Mouse (Mus musculus) limb, embryonic 12.5 days (tissue): ENCODE results near the gene Pank4. TPM values are rescaled to one million over a fixed set of nuclear protein-coding genes. Genes with fewer than 3 reads are reported as not detected.

Experiments used
- ATAC-seq: fragments of 200-750 bp; cut with Nextera tagmentation; 2 replicates; pipeline ENCODE4 v1.8.0; 2017; ENCODE audit warnings: low read depth, moderate TSS enrichment; ENCODE audit not compliant: insufficient number of reproducible peaks, insufficient read depth, low FRiP score, low TSS enrichment
- H3K27ac ChIP-seq: fragments of 300-500 bp; sonication (generic); 2 replicates; pipeline ENCODE4 v1.5.1; 2016; ENCODE audit warnings: mild to moderate bottlenecking, moderate library complexity
- H3K27me3 ChIP-seq: fragments of 300-500 bp; sonication (generic); 2 replicates; pipeline ENCODE4 v1.6.1; 2016; ENCODE audit warnings: mild to moderate bottlenecking, moderate library complexity
- H3K36me3 ChIP-seq: fragments of 300-500 bp; sonication (generic); 2 replicates; pipeline ENCODE4 v1.6.1; 2016; ENCODE audit warnings: mild to moderate bottlenecking, moderate library complexity
- H3K4me1 ChIP-seq: fragments of 300-500 bp; sonication (generic); replicated peaks from 2 replicates; pipeline ENCODE4 v1.6.1; 2016
- H3K4me2 ChIP-seq: fragments of 300-500 bp; sonication (generic); 2 replicates; pipeline ENCODE4 v1.6.1; 2016; ENCODE audit warnings: mild to moderate bottlenecking, moderate library complexity
- H3K4me3 ChIP-seq: fragments of 300-500 bp; sonication (generic); replicated peaks from 2 replicates; pipeline ENCODE4 v1.5.1; 2016; ENCODE audit warnings: mild to moderate bottlenecking
- H3K9ac ChIP-seq: fragments of 300-500 bp; sonication (generic); replicated peaks from 2 replicates; pipeline ENCODE4 v1.6.1; 2016; ENCODE audit warnings: mild to moderate bottlenecking, moderate library complexity
- H3K9me3 ChIP-seq: fragments of 300-500 bp; sonication (generic); 2 replicates; pipeline ENCODE4 v1.6.1; 2016; ENCODE audit warnings: mild to moderate bottlenecking, moderate library complexity
- WGBS: fragments of 180-500 bp; shearing (Covaris S2); methylation state at CpG from one replicate; pipeline ENCODE4 v1.1.7; 2016; 5-methylcytosine and 5-hydroxymethylcytosine counted together
- polyA plus RNA-seq: library from polyadenylated mRNA; unstranded; fragments of >200 nt; fragmentation: Nextera tagmentation; extraction: Ambion mirVana; gene quantifications from 2 replicates; pipeline ENCODE4 v1.2.1, GENCODE M21; 2016

The Pank4 gene
- polyA plus RNA-seq, 1 experiment from 2014 or later = 56.3 TPM

GRCm38 (mm10) chr4:154929088-154929660 lies 34.7 kb upstream of the Pank4 start:
- Histone ChIP-seq H3K4me3 (no peak overlapping the region), H3K27me3 (no peaks in the 10 kb centered on the region), H3K4me2 (no peak overlapping the region), H3K36me3 (no peaks in the 10 kb centered on the region), H3K27ac (no peak overlapping the region), H3K4me1 (peaks cover 27% of the 10 kb centered on the region), H3K9me3 (no peaks in the 10 kb centered on the region), H3K9ac (no peak overlapping the region)
- WGBS = 73% methylated on average over 12 of the region's 12 CpGs
- ATAC-seq = no peak

DNA sequence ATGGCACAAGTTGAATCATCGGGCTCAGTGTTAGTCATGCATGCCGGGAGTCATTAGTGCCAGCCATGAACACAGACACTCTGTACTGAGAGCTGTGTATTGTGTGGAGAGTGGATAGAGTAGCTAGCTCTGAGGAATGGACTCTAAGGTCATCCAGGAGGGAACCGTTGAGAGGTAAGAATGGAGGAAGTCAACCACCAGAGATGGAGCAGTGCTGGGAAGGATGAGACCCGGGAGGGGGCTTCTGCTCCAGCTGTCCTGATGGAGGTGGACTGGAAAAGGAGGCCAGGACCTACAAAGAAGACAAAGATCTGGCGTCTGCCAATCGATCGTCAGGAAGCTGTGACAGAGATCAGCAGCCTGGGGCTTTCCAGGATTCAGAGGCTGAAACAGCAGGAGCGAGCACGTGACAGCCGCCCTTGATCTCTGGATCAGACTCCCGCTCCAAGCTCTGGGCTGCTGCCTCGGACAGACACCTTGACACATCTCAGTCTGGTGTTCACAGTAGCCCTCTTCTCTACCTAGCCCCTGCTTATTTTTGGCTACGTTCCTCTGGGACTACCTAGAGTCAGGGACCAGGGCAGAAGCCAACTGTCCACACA lies 30.5 kb upstream of the Pank4 start:
- no peaks in the 10 kb centered on the region for H3K36me3 ChIP-seq
- ATAC-seq = no peak
- peaks cover 5% of the 10 kb centered on the region for H3K4me1 ChIP-seq
- H3K27me3 ChIP-seq = no peaks in the 10 kb centered on the region
- H3K27ac ChIP-seq = no peak overlapping the region
- H3K4me2 ChIP-seq = no peak overlapping the region
- no peak overlapping the region for H3K9ac ChIP-seq
- H3K4me3 ChIP-seq = no peak overlapping the region
- H3K9me3 ChIP-seq = no peaks in the 10 kb centered on the region
- WGBS = 58% methylated on average over 13 of the region's 13 CpGs

DNA sequence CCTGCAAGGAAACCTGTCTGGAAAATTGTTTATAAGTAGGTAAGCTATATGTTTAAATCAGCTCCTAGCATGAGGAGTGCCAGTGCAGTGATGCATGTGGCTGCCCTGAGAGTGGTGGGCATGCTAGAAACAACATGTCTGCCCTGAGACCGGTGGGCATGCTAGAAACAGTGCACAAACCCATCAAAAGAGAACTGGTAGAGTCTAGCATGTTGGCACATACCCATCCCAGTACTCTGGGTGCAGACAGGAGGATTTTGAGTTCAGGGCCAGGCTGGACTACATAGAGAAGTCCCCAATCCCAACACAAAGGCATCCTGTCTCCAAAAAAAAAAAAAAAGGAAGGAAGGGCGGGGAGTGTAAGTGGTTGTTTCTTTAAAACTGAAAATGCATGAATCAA lies 29.1 kb upstream of the Pank4 start:
- no peak overlapping the region for H3K9ac ChIP-seq
- H3K27me3 ChIP-seq = no peaks in the 10 kb centered on the region
- H3K4me1 ChIP-seq = no peaks in the 10 kb centered on the region
- H3K27ac ChIP-seq = no peak overlapping the region
- no peaks in the 10 kb centered on the region for H3K36me3 ChIP-seq
- H3K4me2 ChIP-seq = no peak overlapping the region
- H3K4me3 ChIP-seq = no peak overlapping the region
- ATAC-seq = no peak
- H3K9me3 ChIP-seq = no peaks in the 10 kb centered on the region
- WGBS = 95% methylated on average over 2 of the region's 2 CpGs

DNA sequence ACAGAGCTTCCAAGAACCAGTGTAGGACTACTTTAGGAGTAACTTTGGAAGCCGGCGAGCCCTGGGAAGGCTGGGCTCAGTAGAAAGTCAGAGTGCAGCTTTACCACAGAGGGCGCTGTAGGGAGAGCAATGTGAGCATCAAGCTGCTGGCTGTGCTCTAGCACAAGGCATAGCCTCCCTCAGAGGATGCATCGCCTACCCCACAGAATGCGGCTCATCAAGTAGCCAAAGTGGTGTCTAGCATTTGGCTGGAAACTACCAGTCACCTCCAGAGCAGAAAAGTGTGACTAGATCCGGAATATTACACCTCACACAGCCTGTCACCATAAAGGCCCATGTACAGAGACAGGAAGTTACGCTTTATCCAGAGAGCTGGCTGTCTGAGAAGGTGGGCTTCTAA lies 28.1 kb upstream of the Pank4 start:
- Histone ChIP-seq H3K27ac (no peak overlapping the region), H3K4me2 (no peak overlapping the region), H3K27me3 (no peaks in the 10 kb centered on the region), H3K9ac (no peak overlapping the region), H3K4me3 (no peak overlapping the region), H3K4me1 (no peaks in the 10 kb centered on the region), H3K36me3 (no peaks in the 10 kb centered on the region), H3K9me3 (no peaks in the 10 kb centered on the region)
- no peak for ATAC-seq
- WGBS = 74% methylated on average over 7 of the region's 7 CpGs

DNA sequence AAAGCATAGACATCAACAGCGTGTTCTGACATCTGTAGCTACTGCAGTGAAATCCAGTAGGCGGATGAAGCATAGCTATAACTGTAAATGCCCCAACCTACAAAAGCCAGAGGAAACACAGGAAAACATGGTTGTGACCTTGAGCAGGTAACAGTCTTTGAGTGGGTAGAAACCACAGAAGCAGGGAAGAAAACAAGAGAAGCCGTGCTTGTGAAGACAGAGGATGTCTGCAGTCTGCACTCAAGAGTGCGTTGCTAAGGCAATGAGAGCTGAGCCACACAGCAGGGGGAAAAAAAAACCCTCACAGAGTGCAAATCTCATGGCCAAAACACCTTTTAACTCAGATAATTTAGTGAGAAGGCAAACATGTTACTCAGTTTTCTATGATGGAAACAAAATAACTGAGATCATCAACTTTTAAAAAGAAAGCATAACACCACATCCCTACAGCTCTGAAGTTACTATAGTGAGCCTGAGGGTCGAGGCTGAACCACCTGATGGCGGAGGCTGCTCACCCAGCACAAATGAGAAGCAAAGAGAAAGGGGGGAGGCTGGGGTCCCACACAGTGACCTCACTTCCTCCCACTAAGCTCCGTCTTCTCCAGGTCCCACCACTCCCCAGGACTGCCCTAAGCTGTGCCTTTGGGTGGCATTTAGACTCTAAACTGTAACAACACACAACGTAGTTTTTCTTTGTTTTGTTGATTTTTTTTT lies 27.2 kb upstream of the Pank4 start:
- Histone ChIP-seq H3K9ac (no peak overlapping the region), H3K4me3 (no peak overlapping the region), H3K36me3 (no peaks in the 10 kb centered on the region), H3K4me1 (no peaks in the 10 kb centered on the region), H3K4me2 (no peak overlapping the region), H3K27me3 (no peaks in the 10 kb centered on the region), H3K9me3 (no peaks in the 10 kb centered on the region), H3K27ac (no peak overlapping the region)
- no peak for ATAC-seq
- 69% methylated on average over 8 of the region's 8 CpGs for whole genome bisulfite sequencing

GRCm38 (mm10) chr4:154937746-154938145 lies 26.2 kb upstream of the Pank4 start:
- Histone ChIP-seq H3K27ac (no peak overlapping the region), H3K4me1 (no peaks in the 10 kb centered on the region), H3K9ac (no peak overlapping the region), H3K27me3 (no peaks in the 10 kb centered on the region), H3K9me3 (no peaks in the 10 kb centered on the region), H3K4me3 (no peak overlapping the region), H3K4me2 (no peak overlapping the region), H3K36me3 (no peaks in the 10 kb centered on the region)
- WGBS = 77% methylated on average over 1 of the region's 1 CpGs
- ATAC-seq = no peak

DNA sequence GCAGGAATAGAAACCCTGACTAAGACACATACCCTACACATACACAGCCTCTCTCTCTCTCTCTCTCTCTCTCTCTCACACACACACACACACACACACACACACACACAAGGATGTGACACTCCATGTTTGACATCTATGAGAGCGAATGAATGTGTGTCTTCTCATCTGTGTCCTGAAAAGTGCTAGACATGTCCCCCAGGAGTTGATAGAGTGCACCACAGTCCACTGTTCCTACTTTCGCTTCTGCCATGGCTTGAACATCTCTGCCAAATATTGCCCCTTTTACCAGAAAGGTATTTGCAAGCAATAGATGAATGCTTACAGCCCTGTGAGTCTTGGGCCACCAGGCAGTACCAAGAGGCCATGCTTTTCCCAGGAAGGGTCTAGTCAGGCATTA lies 23.8 kb upstream of the Pank4 start:
- no peak overlapping the region for H3K4me2 ChIP-seq
- 93% methylated on average over 2 of the region's 2 CpGs for WGBS
- H3K9ac ChIP-seq = no peak overlapping the region

GRCm38 (mm10) chr4:154941831-154942230 lies 22.1 kb upstream of the Pank4 start:
- no peaks in the 10 kb centered on the region for H3K27me3 ChIP-seq
- no peaks in the 10 kb centered on the region for H3K9me3 ChIP-seq
- no peak overlapping the region for H3K4me2 ChIP-seq
- no peak overlapping the region for H3K27ac ChIP-seq
- H3K9ac ChIP-seq = no peak overlapping the region
- no peaks in the 10 kb centered on the region for H3K36me3 ChIP-seq
- peaks cover 10% of the 10 kb centered on the region for H3K4me1 ChIP-seq
- H3K4me3 ChIP-seq = no peak overlapping the region
- no peak for ATAC-seq
- 92% methylated on average over 5 of the region's 5 CpGs for WGBS

More for the DNA sequence above, 23.8 kb upstream of the Pank4 start:
- Histone ChIP-seq H3K27me3 (no peaks in the 10 kb centered on the region), H3K4me3 (no peak overlapping the region), H3K27ac (no peak overlapping the region), H3K36me3 (no peaks in the 10 kb centered on the region), H3K9me3 (no peaks in the 10 kb centered on the region), H3K4me1 (no peaks in the 10 kb centered on the region)
- ATAC-seq = no peak

DNA sequence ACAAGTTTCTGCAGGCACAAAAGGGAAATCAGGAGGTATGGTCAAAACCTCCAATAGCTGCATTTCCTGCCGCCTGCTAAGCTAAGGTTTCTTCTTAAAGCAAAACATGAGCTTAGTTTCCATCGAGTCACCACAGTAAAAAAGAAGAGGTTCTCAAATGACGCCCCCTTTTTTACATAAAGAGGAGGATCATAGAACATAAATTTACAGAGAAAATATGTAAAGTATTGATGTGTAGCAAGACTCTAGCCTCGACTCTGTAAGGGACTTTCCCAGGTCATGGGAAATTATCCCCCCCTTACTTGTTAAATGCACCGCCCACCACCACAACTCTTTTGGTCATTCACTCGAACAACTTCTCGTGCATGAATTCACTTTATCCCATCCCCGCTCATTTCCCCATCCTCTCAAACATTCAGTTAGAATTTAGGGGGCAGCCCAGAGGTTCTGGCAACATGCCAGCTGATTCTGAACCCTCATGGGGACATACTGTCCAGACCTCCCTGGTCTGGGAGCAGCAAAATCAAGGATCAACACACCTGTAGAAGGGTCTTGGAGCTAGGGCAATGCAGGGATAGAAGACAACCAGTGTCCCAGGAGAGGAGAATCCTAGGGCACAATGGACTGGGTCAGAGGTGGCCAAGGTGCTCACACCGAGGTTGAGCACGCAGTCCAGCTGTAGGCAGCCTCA lies 21.1 kb upstream of the Pank4 start:
- ATAC-seq = no peak

DNA sequence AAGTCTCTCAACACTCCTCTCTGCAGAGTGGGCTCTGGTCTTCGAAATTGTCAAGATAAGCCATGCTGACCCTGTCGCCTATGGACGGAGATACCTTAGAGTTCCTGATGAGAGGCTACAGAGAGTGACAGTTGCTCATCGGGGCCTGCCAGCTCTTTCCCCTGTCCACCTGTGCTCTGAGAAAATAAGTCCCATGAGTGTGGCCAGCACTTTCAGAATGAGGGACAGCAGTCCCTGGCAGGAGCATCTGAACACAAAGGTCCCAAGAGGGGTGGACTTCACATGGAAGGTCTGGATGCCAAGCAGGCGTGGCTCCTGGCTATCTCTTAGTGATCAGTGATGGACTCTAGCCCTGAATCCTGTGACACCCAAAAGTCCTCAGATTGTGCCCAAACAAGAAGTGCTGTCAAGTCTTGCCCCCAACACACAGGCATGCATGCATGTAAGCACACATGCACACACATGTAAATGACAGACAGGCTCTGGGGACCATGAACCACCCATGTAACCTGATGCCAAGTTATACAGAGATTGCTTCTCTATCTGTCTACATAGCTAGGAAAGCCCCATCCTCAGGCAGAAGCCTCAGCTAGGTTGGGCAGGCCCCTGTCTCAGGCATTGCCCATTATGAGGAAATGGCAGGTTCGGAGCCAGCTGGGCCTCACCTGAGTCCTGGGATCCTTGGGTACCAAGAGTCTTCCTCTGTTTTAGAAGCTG lies 20.4 kb upstream of the Pank4 start:
- no peak for ATAC-seq
- Histone ChIP-seq H3K9me3 (no peaks in the 10 kb centered on the region), H3K27ac (no peak overlapping the region), H3K4me3 (no peak overlapping the region), H3K4me2 (no peak overlapping the region), H3K36me3 (no peaks in the 10 kb centered on the region), H3K27me3 (peaks cover 8% of the 10 kb centered on the region), H3K9ac (no peak overlapping the region), H3K4me1 (peaks cover 12% of the 10 kb centered on the region)
- WGBS = 86% methylated on average over 6 of the region's 6 CpGs

More for the DNA sequence above, 21.1 kb upstream of the Pank4 start:
- Histone ChIP-seq H3K9me3 (no peaks in the 10 kb centered on the region), H3K27me3 (peaks cover 3% of the 10 kb centered on the region; the same call in 1 of the 2 replicates), H3K27ac (no peak overlapping the region), H3K36me3 (no peaks in the 10 kb centered on the region), H3K9ac (no peak overlapping the region), H3K4me3 (no peak overlapping the region), H3K4me2 (no peak overlapping the region), H3K4me1 (peaks cover 10% of the 10 kb centered on the region)
- WGBS = 84% methylated on average over 10 of the region's 10 CpGs

GRCm38 (mm10) chr4:154944121-154944590 lies 19.8 kb upstream of the Pank4 start:
- WGBS = 23% methylated on average over 2 of the region's 2 CpGs
- H3K27ac ChIP-seq = no peak overlapping the region
- H3K36me3 ChIP-seq = no peaks in the 10 kb centered on the region
- H3K4me1 ChIP-seq = peaks cover 19% of the 10 kb centered on the region
- H3K9me3 ChIP-seq = no peaks in the 10 kb centered on the region
- H3K27me3 ChIP-seq = peaks cover 15% of the 10 kb centered on the region
- H3K4me2 ChIP-seq = no peak overlapping the region
- H3K9ac ChIP-seq = no peak overlapping the region
- no peak overlapping the region for H3K4me3 ChIP-seq
- ATAC-seq = peak; percentile 40; the same call in 1 of the 2 replicates
